Mouse (Mus musculus): ENCODE measurements around the gene Pls3. TPM values are rescaled to one million over a fixed set of nuclear protein-coding genes. Genes with fewer than 3 reads are reported as not detected.
"Not testable (repeated sequence)": the region's sequence is repeated elsewhere in the genome, so short reads cannot be mapped to it uniquely, and the experiment has no call there.

The Pls3 gene
- polyA plus RNA-seq, 1 experiment from 2014 or later: 61.3 TPM

- Histone ChIP-seq H3K4me2 (ENCODE audit: low read depth, low read length) (no peak overlapping the region), H3K9ac (ENCODE audit: low read length) (no peak overlapping the region), H3K4me3 (ENCODE audit: low read length) (no peak overlapping the region), H3K4me1 (ENCODE audit: control insufficient read depth, insufficient read depth, low read length) (0 out of 2 replicates have a peak, but pooled peaks cover 3% of the 10 kb centered on the region), H3K27ac (ENCODE audit: low read length) (no peak overlapping the region), H3K9me3 (replicated peaks; ENCODE audit: control insufficient read depth, low read length) (no peaks in the 10 kb centered on the region), H3K27me3 (ENCODE audit: control insufficient read depth, insufficient read depth, low read length) (no peaks in the 10 kb centered on the region), H3K36me3 (ENCODE audit: control insufficient read depth, insufficient read depth) (0 out of 2 replicates have a peak, but pooled peaks cover 2% of the 10 kb centered on the region)
- WGBS: 67% methylated on average over 2 of the region's 2 CpGs
- ATAC-seq (replicated peaks; ENCODE audit: extremely low read depth, insufficient read depth, low FRiP score): no peak
These were observed 60.0 kb downstream of the Pls3 start for GRCm38 (mm10) chrX:75814958-75815357.

- 0 out of 2 replicates have a peak, but pooled peaks cover 3% of the 10 kb centered on the region for H3K4me1 ChIP-seq (ENCODE audit: control insufficient read depth, insufficient read depth, low read length)
- H3K36me3 ChIP-seq (ENCODE audit: control insufficient read depth, insufficient read depth): 0 out of 2 replicates have a peak, but pooled peaks cover 2% of the 10 kb centered on the region
- H3K4me3 ChIP-seq (ENCODE audit: low read length): no peak overlapping the region
- no peaks in the 10 kb centered on the region for H3K9me3 ChIP-seq (replicated peaks; ENCODE audit: control insufficient read depth, low read length)
- no peak overlapping the region for H3K9ac ChIP-seq (ENCODE audit: low read length)
- no peak overlapping the region for H3K4me2 ChIP-seq (ENCODE audit: low read depth, low read length)
- no peak for ATAC-seq (replicated peaks; ENCODE audit: extremely low read depth, insufficient read depth, low FRiP score)
- H3K27ac ChIP-seq (ENCODE audit: low read length): no peak overlapping the region
- no peaks in the 10 kb centered on the region for H3K27me3 ChIP-seq (ENCODE audit: control insufficient read depth, insufficient read depth, low read length)
- 71% methylated on average over 4 of the region's 4 CpGs for WGBS
These were observed 60.9 kb downstream of the Pls3 start for GRCm38 (mm10) chrX:75814123-75814522.

- WGBS: 29% methylated on average over 4 of the region's 4 CpGs
- Histone ChIP-seq H3K4me3 (ENCODE audit: low read length) (no peak overlapping the region), H3K27me3 (ENCODE audit: control insufficient read depth, insufficient read depth, low read length) (no peaks in the 10 kb centered on the region), H3K36me3 (ENCODE audit: control insufficient read depth, insufficient read depth) (peaks cover 18% of the 10 kb centered on the region), H3K9me3 (replicated peaks; ENCODE audit: control insufficient read depth, low read length) (0 out of 2 replicates have a peak, but pooled peaks cover 2% of the 10 kb centered on the region), H3K9ac (ENCODE audit: low read length) (no peak overlapping the region), H3K27ac (ENCODE audit: low read length) (no peak overlapping the region), H3K4me2 (ENCODE audit: low read depth, low read length) (no peak overlapping the region), H3K4me1 (ENCODE audit: control insufficient read depth, insufficient read depth, low read length) (no peaks in the 10 kb centered on the region)
- ATAC-seq (replicated peaks; ENCODE audit: extremely low read depth, insufficient read depth, low FRiP score): no peak
These were observed 78.4 kb downstream of the Pls3 start for GRCm38 (mm10) chrX:75796583-75796982.

GRCm38 (mm10) chrX:75779796-75780195, 95.2 kb downstream of the Pls3 start:
- no peaks in the 10 kb centered on the region for H3K4me1 ChIP-seq (ENCODE audit: control insufficient read depth, insufficient read depth, low read length)
- ATAC-seq (replicated peaks; ENCODE audit: extremely low read depth, insufficient read depth, low FRiP score): no peak

GRCm38 (mm10) chrX:75777461-75777860, 97.5 kb downstream of the Pls3 start:
- H3K27ac ChIP-seq (ENCODE audit: low read length): no peak overlapping the region
- no peak overlapping the region for H3K4me2 ChIP-seq (ENCODE audit: low read depth, low read length)
- WGBS: 89% methylated on average over 2 of the region's 2 CpGs
- no peaks in the 10 kb centered on the region for H3K4me1 ChIP-seq (ENCODE audit: control insufficient read depth, insufficient read depth, low read length)
- H3K36me3 ChIP-seq (ENCODE audit: control insufficient read depth, insufficient read depth): no peaks in the 10 kb centered on the region
- no peaks in the 10 kb centered on the region for H3K9me3 ChIP-seq (replicated peaks; ENCODE audit: control insufficient read depth, low read length)
- no peak for ATAC-seq (replicated peaks; ENCODE audit: extremely low read depth, insufficient read depth, low FRiP score)
- H3K4me3 ChIP-seq (ENCODE audit: low read length): no peak overlapping the region
- no peaks in the 10 kb centered on the region for H3K27me3 ChIP-seq (ENCODE audit: control insufficient read depth, insufficient read depth, low read length)
- no peak overlapping the region for H3K9ac ChIP-seq (ENCODE audit: low read length)

More at GRCm38 (mm10) chrX:75779796-75780195, 95.2 kb downstream of the Pls3 start:
- WGBS: 79% methylated on average over 4 of the region's 4 CpGs
- Histone ChIP-seq H3K27ac (ENCODE audit: low read length) (no peak overlapping the region), H3K27me3 (ENCODE audit: control insufficient read depth, insufficient read depth, low read length) (no peaks in the 10 kb centered on the region), H3K9me3 (replicated peaks; ENCODE audit: control insufficient read depth, low read length) (no peaks in the 10 kb centered on the region), H3K36me3 (ENCODE audit: control insufficient read depth, insufficient read depth) (no peaks in the 10 kb centered on the region), H3K4me3 (ENCODE audit: low read length) (no peak overlapping the region), H3K9ac (ENCODE audit: low read length) (no peak overlapping the region), H3K4me2 (ENCODE audit: low read depth, low read length) (no peak overlapping the region)

GRCm38 (mm10) chrX:75764794-75765328, 110.1 kb downstream of the Pls3 start:
- H3K4me3 ChIP-seq (ENCODE audit: low read length): peak overlapping the region; percentile 69
- H3K36me3 ChIP-seq (ENCODE audit: control insufficient read depth, insufficient read depth): no peaks in the 10 kb centered on the region
- H3K9ac ChIP-seq (ENCODE audit: low read length): peak overlapping the region; percentile 73
- H3K4me2 ChIP-seq (ENCODE audit: low read depth, low read length): peak overlapping the region; percentile 58
- peak overlapping the region; percentile 82 for H3K27ac ChIP-seq (ENCODE audit: low read length)
- 0 out of 2 replicates have a peak, but pooled peaks cover 2% of the 10 kb centered on the region for H3K4me1 ChIP-seq (ENCODE audit: control insufficient read depth, insufficient read depth, low read length)
- no peak for ATAC-seq (replicated peaks; ENCODE audit: extremely low read depth, insufficient read depth, low FRiP score)
- 30% methylated on average over 7 of the region's 7 CpGs for WGBS
- H3K9me3 ChIP-seq (replicated peaks; ENCODE audit: control insufficient read depth, low read length): no peaks in the 10 kb centered on the region
- no peaks in the 10 kb centered on the region for H3K27me3 ChIP-seq (ENCODE audit: control insufficient read depth, insufficient read depth, low read length)

GRCm38 (mm10) chrX:75764135-75764793, 110.7 kb downstream of the Pls3 start:
- Histone ChIP-seq H3K4me1 (ENCODE audit: control insufficient read depth, insufficient read depth, low read length) (0 out of 2 replicates have a peak, but pooled peaks cover 2% of the 10 kb centered on the region), H3K36me3 (ENCODE audit: control insufficient read depth, insufficient read depth) (no peaks in the 10 kb centered on the region), H3K9me3 (replicated peaks; ENCODE audit: control insufficient read depth, low read length) (no peaks in the 10 kb centered on the region), H3K9ac (ENCODE audit: low read length) (peak overlapping the region; percentile 73), H3K27ac (ENCODE audit: low read length) (peak overlapping the region; percentile 82), H3K4me2 (ENCODE audit: low read depth, low read length) (peak overlapping the region; percentile 58), H3K4me3 (ENCODE audit: low read length) (peak overlapping the region; percentile 69), H3K27me3 (ENCODE audit: control insufficient read depth, insufficient read depth, low read length) (no peaks in the 10 kb centered on the region)
- WGBS: 8% methylated on average over 19 of the region's 19 CpGs
- ATAC-seq (replicated peaks; ENCODE audit: extremely low read depth, insufficient read depth, low FRiP score): peak; percentile 90

GRCm38 (mm10) chrX:75759461-75759860, 115.5 kb downstream of the Pls3 start:
- 83% methylated on average over 2 of the region's 2 CpGs for WGBS
- ATAC-seq (replicated peaks; ENCODE audit: extremely low read depth, insufficient read depth, low FRiP score); H3K27me3 ChIP-seq (ENCODE audit: control insufficient read depth, insufficient read depth, low read length); H3K9me3 ChIP-seq (replicated peaks; ENCODE audit: control insufficient read depth, low read length); H3K9ac ChIP-seq (ENCODE audit: low read length); H3K4me3 ChIP-seq (ENCODE audit: low read length); H3K4me1 ChIP-seq (ENCODE audit: control insufficient read depth, insufficient read depth, low read length); H3K27ac ChIP-seq (ENCODE audit: low read length); H3K4me2 ChIP-seq (ENCODE audit: low read depth, low read length); H3K36me3 ChIP-seq (ENCODE audit: control insufficient read depth, insufficient read depth): not testable (repeated sequence)

GRCm38 (mm10) chrX:75759036-75759435, 115.9 kb downstream of the Pls3 start:
- not testable (repeated sequence) for ATAC-seq (replicated peaks; ENCODE audit: extremely low read depth, insufficient read depth, low FRiP score); H3K9me3 ChIP-seq (replicated peaks; ENCODE audit: control insufficient read depth, low read length); H3K4me3 ChIP-seq (ENCODE audit: low read length); H3K27me3 ChIP-seq (ENCODE audit: control insufficient read depth, insufficient read depth, low read length); H3K9ac ChIP-seq (ENCODE audit: low read length); H3K36me3 ChIP-seq (ENCODE audit: control insufficient read depth, insufficient read depth); H3K4me1 ChIP-seq (ENCODE audit: control insufficient read depth, insufficient read depth, low read length); H3K4me2 ChIP-seq (ENCODE audit: low read depth, low read length); H3K27ac ChIP-seq (ENCODE audit: low read length)
- WGBS: 70% methylated on average over 12 of the region's 12 CpGs
